Mouse (Mus musculus): Measurements from ENCODE around the gene Med6. TPM values are rescaled to one million over a fixed set of nuclear protein-coding genes. Genes with fewer than 3 reads are reported as not detected.
A peak's percentile ranks its signal among the peaks of the same experiment; 100 is the strongest.
"Not testable (repeated sequence)": the region's sequence is repeated elsewhere in the genome, so short reads cannot be mapped to it uniquely, and the experiment has no call there.

Gene Med6
- polyA plus RNA-seq, 1 experiment = 0.29 TPM

GRCm38 (mm10) chr12:81568374-81568773, 26.4 kb downstream of the Med6 start, which contains the start of gene Adam21:
Gene Adam21, minus strand, starts transcription at chr12:81568474.
- no peaks in the 10 kb centered on the region for H3K27me3 ChIP-seq (ENCODE audit: control insufficient read depth)
- peaks cover 30% of the 10 kb centered on the region for H3K36me3 ChIP-seq (ENCODE audit: control insufficient read depth)
- H3K4me3 ChIP-seq (replicated peaks) = no peak within 1 kb of the TSS
- peaks cover 10% of the 10 kb centered on the region for H3K4me1 ChIP-seq (ENCODE audit: control insufficient read depth)
- H3K9me3 ChIP-seq (ENCODE audit: control insufficient read depth, low read length) = no peaks in the 10 kb centered on the region
- TF ChIP-seq TAL1 (IDR thresholded peaks at IDR 0.05; ENCODE audit: low read length) (no peak), GATA1 (IDR thresholded peaks at IDR 0.05; ENCODE audit: low read length) (no peak)

GRCm38 (mm10) chr12:81567931-81568330, 26.9 kb downstream of the Med6 start:
- TF ChIP-seq TAL1 (IDR thresholded peaks at IDR 0.05; ENCODE audit: low read length) (no peak), GATA1 (IDR thresholded peaks at IDR 0.05; ENCODE audit: low read length) (no peak)
- no peak overlapping the region for H3K4me3 ChIP-seq (replicated peaks)
- H3K4me1 ChIP-seq (ENCODE audit: control insufficient read depth) = peaks cover 10% of the 10 kb centered on the region
- no peaks in the 10 kb centered on the region for H3K27me3 ChIP-seq (ENCODE audit: control insufficient read depth)
- peaks cover 26% of the 10 kb centered on the region for H3K36me3 ChIP-seq (ENCODE audit: control insufficient read depth)
- H3K9me3 ChIP-seq (ENCODE audit: control insufficient read depth, low read length) = no peaks in the 10 kb centered on the region

- no peak overlapping the region for H3K4me3 ChIP-seq (replicated peaks)
- no peaks in the 10 kb centered on the region; the same call in 1 of the 2 replicates for H3K36me3 ChIP-seq (ENCODE audit: control insufficient read depth)
- TF ChIP-seq GATA1 (IDR thresholded peaks at IDR 0.05; ENCODE audit: low read length) (no peak), TAL1 (IDR thresholded peaks at IDR 0.05; ENCODE audit: low read length) (no peak)
- H3K4me1 ChIP-seq (ENCODE audit: control insufficient read depth) = peaks cover 10% of the 10 kb centered on the region
- H3K9me3 ChIP-seq (ENCODE audit: control insufficient read depth, low read length) = no peaks in the 10 kb centered on the region
- no peaks in the 10 kb centered on the region for H3K27me3 ChIP-seq (ENCODE audit: control insufficient read depth)
These were observed 30.6 kb downstream of the Med6 start for GRCm38 (mm10) chr12:81564173-81564572.

- Histone ChIP-seq H3K4me1 (ENCODE audit: control insufficient read depth) (no peaks in the 10 kb centered on the region), H3K9me3 (ENCODE audit: control insufficient read depth, low read length) (no peaks in the 10 kb centered on the region), H3K27me3 (ENCODE audit: control insufficient read depth) (no peaks in the 10 kb centered on the region), H3K4me3 (replicated peaks) (no peak overlapping the region), H3K36me3 (ENCODE audit: control insufficient read depth) (no peaks in the 10 kb centered on the region)
- TF ChIP-seq TAL1 (IDR thresholded peaks at IDR 0.05; ENCODE audit: low read length) (no peak), GATA1 (IDR thresholded peaks at IDR 0.05; ENCODE audit: low read length) (no peak)
These were observed 45.5 kb downstream of the Med6 start for GRCm38 (mm10) chr12:81549286-81549685.

- Histone ChIP-seq H3K27me3 (ENCODE audit: control insufficient read depth) (no peaks in the 10 kb centered on the region), H3K9me3 (ENCODE audit: control insufficient read depth, low read length) (no peaks in the 10 kb centered on the region), H3K36me3 (ENCODE audit: control insufficient read depth) (no peaks in the 10 kb centered on the region), H3K4me3 (replicated peaks) (no peak overlapping the region), H3K4me1 (ENCODE audit: control insufficient read depth) (no peaks in the 10 kb centered on the region)
- TF ChIP-seq TAL1 (IDR thresholded peaks at IDR 0.05; ENCODE audit: low read length) (no peak), GATA1 (IDR thresholded peaks at IDR 0.05; ENCODE audit: low read length) (no peak)
These were observed 47.6 kb downstream of the Med6 start for GRCm38 (mm10) chr12:81547163-81547562.

GRCm38 (mm10) chr12:81533029-81533419, 61.8 kb downstream of the Med6 start:
- no peak for TF ChIP-seq TAL1 (IDR thresholded peaks at IDR 0.05; ENCODE audit: low read length)
- no peak for TF ChIP-seq GATA1 (IDR thresholded peaks at IDR 0.05; ENCODE audit: low read length)
- Histone ChIP-seq H3K36me3 (ENCODE audit: control insufficient read depth) (no peaks in the 10 kb centered on the region), H3K4me1 (ENCODE audit: control insufficient read depth) (peaks cover 23% of the 10 kb centered on the region), H3K27me3 (ENCODE audit: control insufficient read depth) (no peaks in the 10 kb centered on the region), H3K4me3 (replicated peaks) (peak overlapping the region; percentile 69), H3K9me3 (ENCODE audit: control insufficient read depth, low read length) (no peaks in the 10 kb centered on the region)

GRCm38 (mm10) chr12:81532316-81533028, 62.3 kb downstream of the Med6 start, which contains the start of the genes Gm20498 and Synj2bp:
Gene Gm20498, minus strand, starts transcription at chr12:81532905.
Gene Synj2bp, minus strand, starts transcription at chr12:81532911.
- no peaks in the 10 kb centered on the region for H3K36me3 ChIP-seq (ENCODE audit: control insufficient read depth)
- no peaks in the 10 kb centered on the region for H3K9me3 ChIP-seq (ENCODE audit: control insufficient read depth, low read length)
- peaks cover 23% of the 10 kb centered on the region for H3K4me1 ChIP-seq (ENCODE audit: control insufficient read depth)
- H3K27me3 ChIP-seq (ENCODE audit: control insufficient read depth) = no peaks in the 10 kb centered on the region
- peak within 1 kb of the TSS; percentile 69 for H3K4me3 ChIP-seq (replicated peaks)
- TF ChIP-seq GATA1 (IDR thresholded peaks at IDR 0.05; ENCODE audit: low read length) (no peak), TAL1 (IDR thresholded peaks at IDR 0.05; ENCODE audit: low read length) (no peak)

GRCm38 (mm10) chr12:81530587-81530986, 64.2 kb downstream of the Med6 start:
- not testable (repeated sequence) for H3K36me3 ChIP-seq (ENCODE audit: control insufficient read depth); H3K4me3 ChIP-seq (replicated peaks); H3K9me3 ChIP-seq (ENCODE audit: control insufficient read depth, low read length); H3K27me3 ChIP-seq (ENCODE audit: control insufficient read depth)
- H3K4me1 ChIP-seq (ENCODE audit: control insufficient read depth) = peaks cover 23% of the 10 kb centered on the region

Other genes with a start within 250 kb of the Med6 start
- not detected in 2 replicates for gene Gm4787, start 215.5 kb downstream of the Med6 start, polyA plus RNA-seq (2012)
- gene Adam4, start 173.1 kb downstream of the Med6 start, polyA plus RNA-seq (2012) = not detected in 2 replicates
- 0.68 and 2.5 TPM in 2 replicates for gene Cox16, start 109.9 kb downstream of the Med6 start, polyA plus RNA-seq (2012)
- gene Gm20498, start 62.1 kb downstream of the Med6 start, polyA plus RNA-seq (2012) = 1.8 and 3.2 TPM in 2 replicates
- gene Synj2bp, start 62.1 kb downstream of the Med6 start, polyA plus RNA-seq (2012) = 0.27 and 0.50 TPM in 2 replicates
- gene Adam21, start 26.5 kb downstream of the Med6 start, polyA plus RNA-seq (2012) = not detected in 2 replicates
- gene Ttc9, start 36.2 kb upstream of the Med6 start, polyA plus RNA-seq (2012) = not detected in 2 replicates
- gene Map3k9, start 186.2 kb upstream of the Med6 start, polyA plus RNA-seq (2012) = not detected in 2 replicates

All from erythroblast, embryonic 14.5 days (primary cell).